Mouse (Mus musculus) midbrain, embryonic 16.5 days (tissue): ENCODE measurements at regions not wholly inside any gene's neighbourhood (a gene's known extent, or its start where the extent isn't known, plus 50 kb on each side); places are given as distances from the start of the nearest gene placed in this dataset.

Source experiments
- ATAC-seq: fragments of 200-750 bp; cut with Nextera tagmentation; 2 replicates; pipeline ENCODE4 v1.8.0; 2017; ENCODE audit warnings: moderate TSS enrichment
- H3K27ac ChIP-seq: fragments of 300-500 bp; sonication (generic); 2 replicates; pipeline ENCODE4 v1.5.1; 2014; ENCODE audit warnings: mild to moderate bottlenecking, low read length, mixed read lengths
- H3K27me3 ChIP-seq: fragments of 300-500 bp; sonication (generic); 2 replicates; pipeline ENCODE4 v1.6.1; 2014; ENCODE audit warnings: low read depth, low read length, mixed read lengths; ENCODE audit not compliant: control insufficient read depth, insufficient read depth
- H3K36me3 ChIP-seq: fragments of 300-500 bp; sonication (generic); 2 replicates; pipeline ENCODE4 v1.6.1; 2014; ENCODE audit warnings: mild to moderate bottlenecking, low read length, moderate library complexity, mixed read lengths; ENCODE audit not compliant: control insufficient read depth, insufficient read depth
- H3K4me1 ChIP-seq: fragments of 300-500 bp; sonication (generic); 2 replicates; pipeline ENCODE4 v1.6.1; 2014; ENCODE audit warnings: mild to moderate bottlenecking, low read length, mixed read lengths; ENCODE audit not compliant: control insufficient read depth, insufficient read depth
- H3K4me2 ChIP-seq: fragments of 300-500 bp; sonication (generic); 2 replicates; pipeline ENCODE4 v1.6.1; 2014; ENCODE audit warnings: mild to moderate bottlenecking, low read length, mixed read lengths
- H3K4me3 ChIP-seq: fragments of 300-500 bp; sonication (generic); 2 replicates; pipeline ENCODE4 v1.5.1; 2014; ENCODE audit warnings: low read depth, mild to moderate bottlenecking, low read length, moderate library complexity, mixed read lengths
- H3K9ac ChIP-seq: fragments of 300-500 bp; sonication (generic); 2 replicates; pipeline ENCODE4 v1.6.1; 2014; ENCODE audit warnings: low read depth, low read length, mixed read lengths
- H3K9me3 ChIP-seq: fragments of 300-500 bp; sonication (generic); replicated peaks from 2 replicates; pipeline ENCODE4 v1.6.1; 2014; ENCODE audit warnings: mild to moderate bottlenecking, low read length, mixed read lengths; ENCODE audit not compliant: control insufficient read depth, poor library complexity, severe bottlenecking
- WGBS: fragments of 180-500 bp; shearing (Covaris S2); extraction: QIAGEN DNeasy Blood & Tissue Kit; methylation state at CpG from one replicate; pipeline ENCODE4 v1.1.7; 2014; 5-methylcytosine and 5-hydroxymethylcytosine counted together

GRCm38 (mm10) chr1:190285049-190285448 lies 114.5 kb upstream of the Prox1 start:
- ATAC-seq, result no peak
- WGBS, result 69% methylated on average over 8 of the region's 8 CpGs
- H3K4me1 ChIP-seq, result no peaks in the 10 kb centered on the region; the same call in 1 of the 2 replicates
- H3K4me3 ChIP-seq, result no peak overlapping the region
- H3K27me3 ChIP-seq, result no peaks in the 10 kb centered on the region; the same call in 1 of the 2 replicates
- no peaks in the 10 kb centered on the region for H3K9me3 ChIP-seq
- H3K36me3 ChIP-seq, result no peaks in the 10 kb centered on the region
- H3K27ac ChIP-seq, result no peak overlapping the region
- no peak overlapping the region for H3K9ac ChIP-seq
- H3K4me2 ChIP-seq, result no peak overlapping the region

- no peak overlapping the region for H3K9ac ChIP-seq
- no peak for ATAC-seq
- 76% methylated on average over 9 of the region's 9 CpGs for WGBS
- H3K27ac ChIP-seq, result no peak overlapping the region
- no peaks in the 10 kb centered on the region for H3K9me3 ChIP-seq
- no peak overlapping the region for H3K4me2 ChIP-seq
- H3K27me3 ChIP-seq, result no peaks in the 10 kb centered on the region; the same call in 1 of the 2 replicates
- H3K4me3 ChIP-seq, result no peak overlapping the region
- H3K4me1 ChIP-seq, result no peaks in the 10 kb centered on the region; the same call in 1 of the 2 replicates
- H3K36me3 ChIP-seq, result no peaks in the 10 kb centered on the region
Observed at GRCm38 (mm10) chr1:190284138-190284537, 113.6 kb upstream of the Prox1 start.

DNA sequence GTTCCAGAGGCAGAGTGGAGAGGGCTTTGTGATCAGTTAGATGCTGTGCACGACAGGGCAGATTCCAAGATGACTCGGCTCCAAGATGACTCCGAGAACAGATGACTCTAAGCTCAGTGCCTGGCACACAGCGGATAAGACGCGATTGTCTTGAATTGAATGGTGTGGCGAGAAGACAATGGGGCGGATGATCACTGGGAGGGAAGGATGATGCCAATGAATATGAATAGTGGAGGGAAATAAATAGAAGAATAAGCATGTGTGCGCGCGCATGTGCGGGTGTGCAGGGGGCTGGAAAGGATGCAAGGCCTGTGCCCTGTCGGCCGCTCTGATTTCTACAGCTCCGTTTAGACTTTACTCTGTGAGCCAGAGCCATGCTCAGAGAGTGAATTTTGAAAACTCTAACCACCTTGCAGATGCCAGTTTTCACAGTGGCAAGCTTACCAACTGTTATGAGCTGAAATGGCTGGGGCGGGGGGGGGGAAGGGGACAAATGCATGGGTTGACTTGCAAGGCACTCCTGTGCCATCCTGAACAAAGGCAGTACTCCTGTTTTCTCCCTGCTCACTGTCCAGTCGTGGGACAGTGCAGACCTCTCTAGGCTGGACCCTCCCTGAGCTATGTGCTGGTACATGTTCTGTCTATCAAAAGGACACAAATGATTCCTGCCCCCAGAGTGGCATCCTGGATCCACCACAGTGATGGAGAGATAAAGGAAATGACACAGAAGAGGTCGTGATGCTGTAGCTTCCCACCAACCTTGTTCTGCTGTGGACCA lies 109.8 kb upstream of the Prox1 start:
- Histone ChIP-seq H3K9me3 (no peaks in the 10 kb centered on the region), H3K4me3 (no peak overlapping the region), H3K9ac (no peak overlapping the region), H3K27ac (no peak overlapping the region), H3K27me3 (no peaks in the 10 kb centered on the region), H3K4me1 (no peaks in the 10 kb centered on the region), H3K36me3 (no peaks in the 10 kb centered on the region), H3K4me2 (no peak overlapping the region)
- ATAC-seq, result no peak
- WGBS, result 58% methylated on average over 18 of the region's 18 CpGs

DNA sequence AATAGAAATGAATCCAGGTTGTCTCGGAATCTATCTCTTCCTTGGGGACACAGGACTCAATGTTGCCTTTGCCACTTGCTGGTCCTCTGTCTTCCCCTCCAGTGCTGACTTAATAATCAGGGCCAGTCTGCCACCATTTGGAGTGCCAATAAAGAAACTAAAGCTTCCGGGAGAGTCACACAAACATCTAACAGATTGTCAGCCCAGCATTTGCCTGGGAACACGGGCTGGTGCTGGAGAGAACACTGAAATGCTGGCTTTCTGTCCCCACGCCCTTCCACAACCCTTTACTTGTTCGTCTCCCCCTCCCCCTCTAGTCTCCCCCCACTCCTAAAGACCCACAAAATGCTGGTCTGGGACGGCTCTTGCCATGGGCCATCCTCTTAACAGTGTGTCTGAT lies 104.4 kb upstream of the Prox1 start:
- H3K9me3 ChIP-seq, result no peaks in the 10 kb centered on the region
- no peaks in the 10 kb centered on the region for H3K4me1 ChIP-seq
- WGBS, result 77% methylated on average over 6 of the region's 6 CpGs
- ATAC-seq, result no peak
- no peak overlapping the region for H3K4me3 ChIP-seq
- no peak overlapping the region for H3K4me2 ChIP-seq
- no peaks in the 10 kb centered on the region for H3K36me3 ChIP-seq
- no peak overlapping the region for H3K27ac ChIP-seq
- H3K27me3 ChIP-seq, result no peaks in the 10 kb centered on the region
- no peak overlapping the region for H3K9ac ChIP-seq

DNA sequence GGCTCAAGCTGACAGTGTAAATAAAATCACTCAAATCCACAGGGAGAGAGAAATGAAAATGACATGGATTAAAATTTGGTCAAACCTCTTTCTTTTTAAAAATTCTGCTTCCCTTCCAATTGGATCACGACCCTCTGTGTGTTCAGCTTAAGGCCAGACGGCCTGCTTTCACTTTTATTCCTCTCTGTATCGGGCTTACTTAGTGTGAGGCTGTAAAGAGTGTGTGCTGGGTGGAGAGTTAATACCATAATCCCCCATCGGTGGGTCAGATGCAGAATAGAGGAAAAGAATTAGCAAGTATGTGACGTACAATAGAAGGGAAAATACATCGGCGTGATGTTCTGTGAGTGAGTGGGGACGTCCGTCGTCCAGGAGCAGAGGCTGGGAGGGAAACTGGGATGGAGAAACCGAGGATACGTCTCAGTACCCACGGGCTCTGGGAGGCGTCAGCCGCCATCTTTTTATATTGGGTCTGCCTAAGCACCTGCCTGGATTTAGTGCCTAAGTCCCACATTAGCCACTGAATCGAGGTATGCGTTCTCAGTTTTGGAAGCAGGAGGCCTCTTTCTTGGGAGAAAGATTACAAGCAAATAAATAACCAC lies 100.4 kb upstream of the Prox1 start:
- no peak overlapping the region for H3K27ac ChIP-seq
- no peak for ATAC-seq
- WGBS, result 30% methylated on average over 17 of the region's 17 CpGs
- H3K4me1 ChIP-seq, result no peaks in the 10 kb centered on the region
- H3K4me3 ChIP-seq, result no peak overlapping the region
- no peaks in the 10 kb centered on the region for H3K36me3 ChIP-seq
- H3K9me3 ChIP-seq, result no peaks in the 10 kb centered on the region
- H3K9ac ChIP-seq, result no peak overlapping the region
- H3K4me2 ChIP-seq, result peak overlapping the region; percentile 12; the same call in 1 of the 2 replicates
- no peaks in the 10 kb centered on the region for H3K27me3 ChIP-seq

DNA sequence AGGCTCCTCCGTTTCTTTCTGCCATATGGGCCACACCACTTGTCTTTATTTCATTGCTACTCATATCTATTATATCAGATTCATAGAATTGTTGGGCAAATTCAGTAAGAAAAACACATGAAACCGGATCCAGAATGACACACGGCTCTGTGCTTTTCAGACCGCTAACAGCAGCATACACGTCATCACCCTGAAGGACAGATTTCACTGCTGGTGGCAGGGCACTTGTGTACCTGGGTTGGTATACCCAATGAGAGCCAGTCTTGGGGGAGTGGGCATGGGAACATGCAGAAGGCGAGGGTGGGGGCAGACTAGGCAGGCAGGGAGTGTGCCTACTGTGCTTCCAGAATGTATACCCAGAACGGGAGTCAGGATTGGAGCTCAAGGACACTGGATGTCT lies 98.7 kb upstream of the Prox1 start:
- Histone ChIP-seq H3K4me3 (no peak overlapping the region), H3K4me2 (no peak overlapping the region), H3K9ac (no peak overlapping the region), H3K9me3 (no peaks in the 10 kb centered on the region), H3K27me3 (no peaks in the 10 kb centered on the region), H3K27ac (no peak overlapping the region), H3K36me3 (no peaks in the 10 kb centered on the region), H3K4me1 (no peaks in the 10 kb centered on the region)
- WGBS, result 83% methylated on average over 7 of the region's 7 CpGs
- ATAC-seq, result no peak

DNA sequence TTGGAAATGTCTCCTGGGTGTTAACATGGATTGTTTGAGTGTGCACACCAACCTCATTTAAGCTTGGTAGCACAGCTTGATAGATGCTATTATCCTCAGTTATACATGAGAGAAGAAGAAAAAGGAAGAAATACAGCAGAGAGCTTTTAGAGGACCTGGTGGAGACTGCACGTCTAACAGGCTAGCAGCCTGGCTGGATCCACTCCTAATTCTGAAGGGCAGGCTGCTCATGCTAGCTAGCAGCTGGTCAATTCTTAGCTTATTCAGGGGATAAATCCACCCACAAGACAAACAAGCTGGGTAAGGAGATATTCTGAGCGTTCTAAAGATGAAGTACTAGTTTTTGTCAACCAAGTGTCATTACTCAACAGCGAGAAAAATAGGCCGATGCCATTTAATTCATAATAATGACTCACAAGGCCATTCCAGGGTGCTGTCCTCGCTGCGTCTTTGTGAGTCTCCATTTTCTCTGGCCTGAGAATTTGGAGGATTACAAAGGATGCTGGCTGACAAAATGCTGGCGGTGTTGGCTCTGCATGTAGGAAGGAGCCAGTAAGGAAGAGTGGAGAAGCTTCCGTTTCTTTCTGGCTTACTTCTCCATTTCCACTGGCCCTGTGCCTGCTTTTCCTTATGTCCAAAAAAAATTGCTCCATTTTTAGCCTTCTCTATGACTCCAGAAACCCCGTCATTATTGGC lies 94.7 kb upstream of the Prox1 start:
- no peak overlapping the region for H3K4me2 ChIP-seq
- ATAC-seq, result no peak
- H3K9me3 ChIP-seq, result no peaks in the 10 kb centered on the region
- no peak overlapping the region for H3K4me3 ChIP-seq
- H3K4me1 ChIP-seq, result no peaks in the 10 kb centered on the region
- no peaks in the 10 kb centered on the region; the same call in 1 of the 2 replicates for H3K27me3 ChIP-seq
- H3K36me3 ChIP-seq, result no peaks in the 10 kb centered on the region
- WGBS, result 75% methylated on average over 9 of the region's 9 CpGs
- no peak overlapping the region for H3K9ac ChIP-seq
- H3K27ac ChIP-seq, result no peak overlapping the region

DNA sequence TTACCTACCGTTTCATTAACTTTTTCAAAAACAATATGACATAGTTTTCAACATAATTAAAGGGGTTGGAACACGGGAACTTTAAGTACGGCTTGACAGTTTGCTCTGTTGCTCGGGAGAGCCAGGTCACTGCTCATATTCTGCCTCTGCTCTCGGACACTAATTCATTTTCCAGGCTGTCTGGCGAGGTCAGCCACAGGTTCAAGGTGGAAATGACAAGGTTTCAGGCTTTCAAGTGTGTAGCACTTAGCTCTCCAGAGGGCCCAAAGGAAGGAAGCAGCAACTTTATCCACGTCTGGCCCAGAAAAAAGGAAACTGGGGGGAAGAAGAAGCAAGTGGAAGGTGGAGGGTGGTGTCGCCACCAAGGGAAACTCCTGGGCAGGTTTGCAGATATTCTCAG lies 94.0 kb upstream of the Prox1 start:
- Histone ChIP-seq H3K9ac (no peak overlapping the region), H3K4me3 (no peak overlapping the region), H3K9me3 (no peaks in the 10 kb centered on the region), H3K36me3 (no peaks in the 10 kb centered on the region), H3K27ac (no peak overlapping the region), H3K4me2 (no peak overlapping the region), H3K4me1 (no peaks in the 10 kb centered on the region), H3K27me3 (no peaks in the 10 kb centered on the region; the same call in 1 of the 2 replicates)
- 77% methylated on average over 8 of the region's 8 CpGs for WGBS
- no peak for ATAC-seq

DNA sequence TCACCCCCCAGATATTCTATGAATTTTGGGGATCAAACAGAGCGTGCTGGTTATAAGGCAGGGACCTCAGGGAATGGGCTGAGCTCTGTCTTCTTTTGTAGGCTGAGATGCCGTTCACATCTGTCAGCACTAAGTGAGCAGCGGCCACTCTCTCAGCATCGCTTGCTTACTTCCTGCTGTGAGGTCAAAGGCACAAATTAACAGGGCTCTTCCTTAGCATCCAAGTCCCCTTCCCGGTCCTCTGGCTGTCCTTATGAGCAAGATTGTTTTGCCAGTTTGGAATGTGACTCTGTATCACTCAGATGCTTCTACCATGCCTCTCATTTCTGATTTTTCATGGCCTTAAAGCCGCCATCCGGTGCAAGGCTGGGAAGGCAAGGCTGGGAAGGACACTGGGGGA lies 93.1 kb upstream of the Prox1 start:
- ATAC-seq, result no peak
- no peak overlapping the region for H3K4me2 ChIP-seq
- H3K9me3 ChIP-seq, result no peaks in the 10 kb centered on the region
- no peak overlapping the region for H3K9ac ChIP-seq
- no peak overlapping the region for H3K27ac ChIP-seq
- no peaks in the 10 kb centered on the region for H3K4me1 ChIP-seq
- no peak overlapping the region for H3K4me3 ChIP-seq
- H3K27me3 ChIP-seq, result no peaks in the 10 kb centered on the region; the same call in 1 of the 2 replicates
- H3K36me3 ChIP-seq, result no peaks in the 10 kb centered on the region
- WGBS, result 39% methylated on average over 7 of the region's 7 CpGs
